Mouse (Mus musculus) MEL (cell line): Measurements from ENCODE around the gene Nptn. TPM values are rescaled to one million over a fixed set of nuclear protein-coding genes. Genes with fewer than 3 reads are reported as not detected.

Experiments used
- DNase-seq: peaks from one replicate; pipeline ENCODE4 v3.0.0; 2011; ENCODE audit warnings: low read depth, low spot score
- H3K27ac ChIP-seq: 2 replicates; pipeline ENCODE4 v1.5.1; 2012; ENCODE audit warnings: low read depth, mild to moderate bottlenecking, control low read depth, low read length, moderate library complexity; ENCODE audit not compliant: control insufficient read depth
- H3K27me3 ChIP-seq, 2 experiments: fragments of 150-350 bp in 1 of 2; sonication (generic) in 1 of 2; 2 replicates each; pipeline ENCODE4 v1.6.1; 2012; ENCODE audit warnings: low read length in 2 of 2, mild to moderate bottlenecking in 2 of 2, improper control_type of control experiment in 1 of 2, moderate library complexity in 1 of 2; ENCODE audit not compliant: insufficient read depth in 2 of 2, control insufficient read depth in 1 of 2
- H3K36me3 ChIP-seq, 2 experiments: 2 replicates each; pipeline ENCODE4 v1.6.1; 2012 to 2014; ENCODE audit warnings: low read length in 2 of 2, improper control_type of control experiment in 1 of 2, inconsistent platforms in 1 of 2, mild to moderate bottlenecking in 1 of 2; ENCODE audit not compliant: insufficient read depth in 2 of 2, control insufficient read depth in 1 of 2
- H3K4me1 ChIP-seq, 2 experiments: fragments of 150-350 bp in 1 of 2; sonication (generic) in 1 of 2; 2 replicates each; pipeline ENCODE4 v1.6.1; 2012; ENCODE audit warnings: low read length in 2 of 2, improper control_type of control experiment in 1 of 2, mild to moderate bottlenecking in 1 of 2; ENCODE audit not compliant: insufficient read depth in 2 of 2, control insufficient read depth in 1 of 2
- H3K4me3 ChIP-seq, 2 experiments: fragments of 150-350 bp in 1 of 2; sonication (generic) in 1 of 2; 2 replicates each; pipeline ENCODE4 v1.5.1; 2012; ENCODE audit warnings: low read depth in 2 of 2, low read length in 2 of 2, mild to moderate bottlenecking in 2 of 2, moderate library complexity in 2 of 2, control low read depth in 1 of 2, improper control_type of control experiment in 1 of 2; ENCODE audit not compliant: control insufficient read depth in 1 of 2, insufficient read depth in 1 of 2
- H3K79me2 ChIP-seq: 2 replicates; pipeline ENCODE4 v1.6.1; 2012; ENCODE audit warnings: mild to moderate bottlenecking, low read length, moderate library complexity; ENCODE audit not compliant: control insufficient read depth, poor library complexity, insufficient read depth
- H3K9ac ChIP-seq: 2 replicates; pipeline ENCODE4 v1.6.1; 2012; ENCODE audit warnings: low read depth, mild to moderate bottlenecking, control low read depth, low read length, moderate library complexity; ENCODE audit not compliant: control insufficient read depth, poor library complexity, severe bottlenecking
- H3K9me3 ChIP-seq: fragments of 150-350 bp; sonication (generic); replicated peaks from 2 replicates; pipeline ENCODE4 v1.6.1; 2012; ENCODE audit warnings: mild to moderate bottlenecking, low read length, improper control_type of control experiment, moderate library complexity; ENCODE audit not compliant: insufficient read depth
- BHLHE40 ChIP-seq: IDR thresholded peaks from 2 replicates; pipeline ENCODE4 v1.6.1; 2012; ENCODE audit warnings: low read depth, mild to moderate bottlenecking, inconsistent platforms, low read length, improper control_type of control experiment, borderline replicate concordance
- CHD2 ChIP-seq: IDR thresholded peaks from 2 replicates; pipeline ENCODE4 v1.6.1; 2011; ENCODE audit warnings: low read length, improper control_type of control experiment
- CTCF ChIP-seq, 3 experiments: IDR thresholded peaks in 2 of 3; conservative IDR thresholded peaks in 1 of 3; 2 replicates each; pipeline ENCODE4 v1.5.1; 2011 to 2012; ENCODE audit warnings: low read length in 3 of 3, low read depth in 2 of 3, mild to moderate bottlenecking in 2 of 3, improper control_type of control experiment in 1 of 3, inconsistent platforms in 1 of 3, mixed read lengths in 1 of 3, moderate library complexity in 1 of 3; ENCODE audit not compliant: control insufficient read depth in 1 of 3, insufficient read depth in 1 of 3, poor library complexity in 1 of 3, severe bottlenecking in 1 of 3
- E2F4 ChIP-seq: IDR thresholded peaks from 2 replicates; pipeline ENCODE4 v1.6.1; 2011; ENCODE audit warnings: low read depth, low read length, improper control_type of control experiment, borderline replicate concordance
- EP300 ChIP-seq, 2 experiments: IDR thresholded peaks; 2 replicates each; pipeline ENCODE4 v1.6.1; 2011; ENCODE audit warnings: improper control_type of control experiment in 2 of 2, low read length in 2 of 2, low read depth in 1 of 2, mild to moderate bottlenecking in 1 of 2
- HCFC1 ChIP-seq: IDR thresholded peaks from 2 replicates; pipeline ENCODE4 v1.6.1; 2012; ENCODE audit warnings: low read depth, mild to moderate bottlenecking, inconsistent platforms, low read length, improper control_type of control experiment, moderate library complexity
- MAZ ChIP-seq: IDR thresholded peaks from 2 replicates; pipeline ENCODE4 v1.6.1; 2012; ENCODE audit warnings: low read depth, mild to moderate bottlenecking, inconsistent platforms, low read length, improper control_type of control experiment
- NRF1 ChIP-seq: IDR thresholded peaks from 2 replicates; pipeline ENCODE4 v1.6.1; 2014; ENCODE audit warnings: low read depth, mild to moderate bottlenecking, inconsistent platforms, low read length, improper control_type of control experiment, moderate library complexity; ENCODE audit not compliant: poor library complexity, insufficient read depth, severe bottlenecking
- POLR2A ChIP-seq, 2 experiments: IDR thresholded peaks; 2 replicates each; pipeline ENCODE4 v1.6.1; 2011 to 2012; ENCODE audit warnings: low read length in 2 of 2, mild to moderate bottlenecking in 2 of 2, control low read depth in 1 of 2, improper control_type of control experiment in 1 of 2, low read depth in 1 of 2, moderate library complexity in 1 of 2; ENCODE audit not compliant: control insufficient read depth in 1 of 2, insufficient read depth in 1 of 2, poor library complexity in 1 of 2
- POLR2AphosphoS2 ChIP-seq: IDR thresholded peaks from 2 replicates; pipeline ENCODE4 v1.6.1; 2011; ENCODE audit warnings: low read length, improper control_type of control experiment
- POLR2AphosphoS5 ChIP-seq: IDR thresholded peaks from 2 replicates; pipeline ENCODE4 v1.6.1; 2012; ENCODE audit warnings: low read depth, borderline replicate concordance, mild to moderate bottlenecking, inconsistent platforms, low read length, moderate library complexity, mixed read lengths
- RAD21 ChIP-seq: IDR thresholded peaks from 2 replicates; pipeline ENCODE4 v1.6.1; 2011; ENCODE audit warnings: mild to moderate bottlenecking, low read depth, low read length, improper control_type of control experiment
- RCOR1 ChIP-seq: IDR thresholded peaks from 2 replicates; pipeline ENCODE4 v1.6.1; 2012; ENCODE audit warnings: low read depth, mild to moderate bottlenecking, inconsistent platforms, low read length, improper control_type of control experiment
- SIN3A ChIP-seq: IDR thresholded peaks from 2 replicates; pipeline ENCODE4 v1.6.1; 2012; ENCODE audit warnings: low read length, improper control_type of control experiment, inconsistent platforms
- SMC3 ChIP-seq: IDR thresholded peaks from 2 replicates; pipeline ENCODE4 v1.6.1; 2011; ENCODE audit warnings: low read depth, low read length, improper control_type of control experiment
- TAL1 ChIP-seq: IDR thresholded peaks from 2 replicates; pipeline ENCODE4 v1.6.1; 2012; ENCODE audit warnings: mild to moderate bottlenecking, inconsistent platforms, low read length, moderate library complexity, mixed read lengths
- TCF12 ChIP-seq: IDR thresholded peaks from 2 replicates; pipeline ENCODE4 v1.6.1; 2014; ENCODE audit warnings: low read depth, mild to moderate bottlenecking, inconsistent platforms, low read length, improper control_type of control experiment, moderate library complexity
- UBTF ChIP-seq: IDR thresholded peaks from 2 replicates; pipeline ENCODE4 v1.6.1; 2012; ENCODE audit warnings: low read depth, mild to moderate bottlenecking, inconsistent platforms, low read length, improper control_type of control experiment, moderate library complexity, borderline replicate concordance; ENCODE audit not compliant: insufficient read depth
- USF1 ChIP-seq: IDR thresholded peaks from 2 replicates; pipeline ENCODE4 v1.6.1; 2014; ENCODE audit warnings: low read depth, mild to moderate bottlenecking, inconsistent platforms, low read length, improper control_type of control experiment, moderate library complexity
- ZC3H11A ChIP-seq: IDR thresholded peaks from 2 replicates; pipeline ENCODE4 v1.6.1; 2012; ENCODE audit warnings: low read depth, mild to moderate bottlenecking, inconsistent platforms, low read length, improper control_type of control experiment
- ZNF384 ChIP-seq: IDR thresholded peaks from 2 replicates; pipeline ENCODE4 v1.6.1; 2012; ENCODE audit warnings: low read depth, mild to moderate bottlenecking, inconsistent platforms, low read length, improper control_type of control experiment
- polyA plus RNA-seq, 2 experiments: library from polyadenylated mRNA; stranded (reverse) in 1 of 2; unstranded in 1 of 2; fragments of >175 nt in 1 of 2; fragments of >200 nt in 1 of 2; gene quantifications; 2 replicates each; pipeline versions ENCODE4 v1.2.1 to v1.2.4; 2012; ENCODE audit warnings: low replicate concordance in 2 of 2, low read depth in 1 of 2; ENCODE audit not compliant: insufficient read length in 2 of 2, insufficient read depth in 1 of 2, missing spikeins in 1 of 2
- total RNA-seq: library from RNA; depleted of rRNA; stranded (reverse); fragments of 300-350 nt; gene quantifications from 2 replicates; pipeline ENCODE4 v1.2.3, GENCODE M21; 2012

Gene Nptn
- total and polyA plus RNA-seq, 3 experiments = 71.4 to 199 TPM; not detected in 1

DNA sequence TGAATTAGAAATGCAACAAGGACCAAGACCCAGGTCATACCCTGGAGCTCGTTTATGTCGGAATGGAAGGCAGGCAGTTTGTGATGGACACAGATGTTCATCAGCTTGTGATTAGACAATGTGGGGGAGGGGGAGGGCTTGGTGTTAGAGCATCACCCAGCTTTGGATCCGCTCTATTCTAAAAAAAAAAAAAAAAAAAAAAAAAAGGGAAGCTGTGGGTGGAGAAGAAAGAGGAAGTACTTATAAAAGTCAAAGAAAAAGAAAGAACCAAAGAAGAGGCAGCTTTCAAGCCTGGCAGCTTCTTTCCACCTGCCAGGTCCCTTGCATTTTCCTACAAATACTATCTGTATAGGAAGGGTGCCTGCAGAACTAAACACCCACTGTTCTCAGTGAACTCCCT is 44.3 kb upstream of the Nptn start (continued):
- no peak for TF ChIP-seq MAZ
- TF ChIP-seq POLR2AphosphoS2 = no peak
- peak; percentile 12; the same call in 1 of the 2 replicates for TF ChIP-seq TCF12
- no peak for TF ChIP-seq TAL1
- TF ChIP-seq E2F4 = no peak
- TF ChIP-seq POLR2AphosphoS5 = no peak
- no peak for TF ChIP-seq USF1
- no peak for TF ChIP-seq HCFC1
- TF ChIP-seq, all 39 proteins: peak for 8

DNA sequence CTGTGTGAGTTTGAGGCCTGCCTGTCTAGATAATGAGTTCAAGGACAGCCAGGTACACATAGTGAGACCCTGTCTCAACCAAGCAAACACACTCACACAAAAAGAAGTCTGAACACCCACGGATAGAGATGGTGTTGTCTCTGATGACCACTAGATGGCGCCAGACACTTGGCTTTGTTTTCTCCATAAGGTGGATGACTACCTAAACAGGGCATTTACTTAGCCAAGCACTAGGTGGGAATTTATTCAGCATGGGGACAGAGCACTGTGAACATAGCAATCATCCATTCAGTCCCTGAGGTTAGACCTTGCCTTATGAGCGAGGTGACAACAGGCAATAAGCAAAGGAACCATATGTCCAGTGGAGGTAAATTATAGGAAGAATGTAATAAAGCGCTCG is 42.2 kb upstream of the Nptn start:
- Histone ChIP-seq H3K9ac (no peak overlapping the region), H3K4me1 (peaks cover 6 to 30% of the 10 kb centered on the region in 2 experiments), H3K36me3 (peaks cover 0 to 9% of the 10 kb centered on the region in 2 experiments; a peak in 2 of 4 replicates), H3K27me3 (no peaks in the 10 kb centered on the region), H3K9me3 (no peaks in the 10 kb centered on the region), H3K4me3 (no peak overlapping the region), H3K27ac (no peak overlapping the region), H3K79me2 (no peaks in the 10 kb centered on the region)
- TF ChIP-seq EP300 (IDR thresholded peaks at IDR 0.05; ENCODE audit: low read depth in 1 of 2, low read length in 2 of 2) (0 out of 4 replicates have a peak, but pooled peaks of 1 of the 2 experiments have one; percentile 16), RAD21 (peak; percentile 96), NRF1 (no peak), BHLHE40 (peak; percentile 37; the same call in 1 of the 2 replicates), MAZ (no peak), CHD2 (no peak), POLR2A (IDR thresholded peaks at IDR 0.05; ENCODE audit: control insufficient read depth in 1 of 2, insufficient read depth in 1 of 2, low read depth in 1 of 2, low read length in 2 of 2, poor library complexity in 1 of 2) (no peak), UBTF (no peak), SIN3A (0 out of 2 replicates have a peak, but pooled peaks have one; percentile 44), RCOR1 (no peak), ZNF384 (peak; percentile 50), SMC3 (peak; percentile 86), CTCF (IDR thresholded peaks at IDR 0.05 in 2 of 3, conservative IDR thresholded peaks at IDR 0.05 in 1 of 3; ENCODE audit: control insufficient read depth in 1 of 3, insufficient read depth in 1 of 3, low read depth in 2 of 3, low read length in 3 of 3, poor library complexity in 1 of 3, severe bottlenecking in 1 of 3) (peak; percentile 83 to 93 (median 92)), ZC3H11A (peak; percentile 89)
- peak; percentile 83 for DNase-seq
